Mouse (Mus musculus) embryonic facial prominence, embryonic 11.5 days (tissue): ENCODE measurements around the gene Tmx2. TPM values are rescaled to one million over a fixed set of nuclear protein-coding genes. Genes with fewer than 3 reads are reported as not detected.
"Not testable (repeated sequence)": the region's sequence is repeated elsewhere in the genome, so short reads cannot be mapped to it uniquely, and the experiment has no call there.

Experiments used
- ATAC-seq: fragments of 200-750 bp; cut with Nextera tagmentation; replicated peaks from 2 replicates; pipeline ENCODE4 v1.8.0; 2017; ENCODE audit warnings: low read depth; ENCODE audit not compliant: insufficient number of reproducible peaks, low FRiP score, low TSS enrichment
- DNase-seq: peaks from one replicate; pipeline ENCODE4 v3.0.0-alpha.2; 2015; ENCODE audit warnings: low spot score
- H3K27ac ChIP-seq: fragments of 300-500 bp; sonication (generic); replicated peaks from 2 replicates; pipeline ENCODE4 v1.5.1; 2014; ENCODE audit warnings: mild to moderate bottlenecking, low read depth, low read length, control low read depth
- H3K27me3 ChIP-seq: fragments of 300-500 bp; sonication (generic); 2 replicates; pipeline ENCODE4 v1.6.1; 2014; ENCODE audit warnings: mild to moderate bottlenecking, low read length, moderate library complexity, mixed read lengths; ENCODE audit not compliant: control insufficient read depth, insufficient read depth
- H3K36me3 ChIP-seq: fragments of 300-500 bp; sonication (generic); replicated peaks from 2 replicates; pipeline ENCODE4 v1.6.1; 2014; ENCODE audit warnings: low read depth, mild to moderate bottlenecking, low read length, moderate library complexity, mixed read lengths; ENCODE audit not compliant: control insufficient read depth, insufficient read depth
- H3K4me1 ChIP-seq: fragments of 300-500 bp; sonication (generic); 2 replicates; pipeline ENCODE4 v1.6.1; 2014; ENCODE audit warnings: low read length, mixed read lengths; ENCODE audit not compliant: control insufficient read depth, insufficient read depth
- H3K4me2 ChIP-seq: fragments of 300-500 bp; sonication (generic); 2 replicates; pipeline ENCODE4 v1.6.1; 2014; ENCODE audit warnings: low read depth, mild to moderate bottlenecking, control low read depth, low read length, moderate library complexity
- H3K4me3 ChIP-seq: fragments of 300-500 bp; sonication (generic); 2 replicates; pipeline ENCODE4 v1.5.1; 2014; ENCODE audit warnings: low read depth, low read length, control low read depth
- H3K9ac ChIP-seq: fragments of 300-500 bp; sonication (generic); replicated peaks from 2 replicates; pipeline ENCODE4 v1.6.1; 2014; ENCODE audit warnings: mild to moderate bottlenecking, control low read depth, low read length
- H3K9me3 ChIP-seq: fragments of 300-500 bp; sonication (generic); replicated peaks from 2 replicates; pipeline ENCODE4 v1.6.1; 2016; ENCODE audit warnings: mild to moderate bottlenecking, low read length, inconsistent platforms, mixed read lengths; ENCODE audit not compliant: control insufficient read depth
- WGBS: fragments of 180-500 bp; shearing (Covaris S2); extraction: QIAGEN DNeasy Blood & Tissue Kit; methylation state at CpG from one replicate; pipeline ENCODE4 v1.1.7; 2014; 5-methylcytosine and 5-hydroxymethylcytosine counted together
- polyA plus RNA-seq: library from polyadenylated mRNA; unstranded; fragments of >200 nt; fragmentation: Nextera tagmentation; extraction: Ambion mirVana; gene quantifications from 2 replicates; pipeline ENCODE4 v1.2.1, GENCODE M21; 2014

Tmx2 gene
- 150 and 152 TPM in 2 replicates for polyA plus RNA-seq

DNA sequence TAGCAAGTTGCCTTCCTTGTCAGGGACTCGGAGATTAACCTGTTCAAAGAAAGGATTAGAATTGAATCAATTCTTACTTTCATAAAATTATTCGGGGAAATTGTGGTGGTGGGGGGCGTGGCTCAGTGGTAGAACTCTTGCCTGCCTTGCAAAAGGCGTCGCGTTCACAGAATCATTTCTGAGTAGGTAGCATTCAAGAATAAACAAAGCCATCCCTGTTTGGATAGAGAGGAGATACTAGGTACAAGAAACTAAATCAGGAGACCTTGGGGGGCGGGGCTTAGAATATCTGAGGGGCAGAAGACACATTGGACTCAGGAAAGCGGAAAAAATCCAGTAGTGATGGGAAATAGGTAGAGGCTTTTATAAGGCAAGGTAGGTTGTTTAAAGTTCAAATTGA, at the start of gene Tmx2:
Tmx2 (minus strand) TSS at position 125 of the 400 bp plus-strand sequence.
- Histone ChIP-seq H3K4me3 (peak within 1 kb of the TSS; percentile 82), H3K4me1 (no peaks in the 10 kb centered on the region), H3K9me3 (no peaks in the 10 kb centered on the region), H3K27ac (0 out of 2 replicates have a peak within 1 kb of the TSS, but pooled peaks have one; percentile 30), H3K27me3 (no peaks in the 10 kb centered on the region), H3K36me3 (peaks cover 2% of the 10 kb centered on the region), H3K4me2 (peak within 1 kb of the TSS; percentile 47), H3K9ac (peak within 1 kb of the TSS; percentile 79)
- WGBS: 19% methylated on average over 8 of the region's 8 CpGs
- no peak for DNase-seq
- ATAC-seq: no peak

DNA sequence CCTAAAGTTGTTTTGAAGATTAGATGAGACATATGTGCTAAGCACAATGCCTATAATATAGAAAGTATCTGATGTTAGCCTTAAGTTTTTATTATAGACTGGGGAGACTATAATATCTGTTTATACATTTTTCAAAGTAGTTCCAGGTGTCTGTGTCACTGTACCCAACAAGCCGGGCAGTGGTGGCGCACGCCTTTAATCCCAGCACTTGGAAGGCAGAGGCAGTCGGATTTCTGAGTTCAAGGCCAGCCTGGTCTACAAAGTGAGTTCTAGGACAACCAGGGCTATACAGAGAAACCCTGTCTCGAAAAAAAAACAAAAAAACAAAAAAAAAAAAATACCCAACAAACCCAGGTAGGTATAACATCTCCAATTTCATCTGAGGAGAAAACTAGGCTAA, 49.3 kb upstream of the Tmx2 start:
- H3K9ac ChIP-seq, H3K9me3 ChIP-seq, H3K4me2 ChIP-seq, H3K27ac ChIP-seq, ATAC-seq, H3K27me3 ChIP-seq, DNase-seq, H3K36me3 ChIP-seq, H3K4me3 ChIP-seq, H3K4me1 ChIP-seq: not testable (repeated sequence)
- WGBS: 76% methylated on average over 5 of the region's 5 CpGs

DNA sequence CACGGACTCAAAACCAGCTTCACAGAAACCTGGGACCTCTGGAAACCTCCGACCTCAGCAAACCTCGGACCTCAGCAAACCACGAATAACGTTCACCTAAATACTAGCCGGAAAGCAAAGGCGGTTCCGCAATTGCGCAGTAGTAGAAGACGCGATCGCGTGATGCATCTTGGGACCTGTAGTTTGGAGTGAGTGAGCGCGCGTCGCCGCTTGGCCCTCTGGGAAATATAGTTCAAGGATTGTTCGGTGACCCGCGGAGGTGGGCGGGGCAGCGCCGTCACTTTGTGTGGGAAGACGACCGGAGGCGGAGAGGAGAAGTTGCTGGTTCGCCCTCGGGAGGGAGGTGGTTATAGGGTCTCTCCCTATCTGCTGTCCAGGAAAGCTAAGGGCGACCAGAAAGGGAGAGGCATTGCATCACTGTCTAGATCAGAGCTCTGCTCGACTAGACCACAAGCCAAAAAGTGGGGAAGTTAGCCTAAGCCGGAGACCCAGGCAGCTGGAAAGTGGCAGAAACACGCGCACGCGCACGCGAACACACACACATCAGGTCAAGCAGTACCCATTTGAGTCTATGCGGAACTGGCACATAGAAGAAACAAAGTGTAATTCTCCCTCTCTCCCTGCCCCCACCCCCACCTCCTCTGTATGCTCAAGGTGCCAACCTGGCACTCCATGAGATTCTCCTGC, 48.4 kb upstream of the Tmx2 start, which contains the start of gene Clp1:
Clp1 (minus strand) TSS at position 179 of the 687 bp plus-strand sequence.
- DNase-seq: peak; percentile 99
- peak within 1 kb of the TSS; percentile 62 for H3K9ac ChIP-seq
- no peaks in the 10 kb centered on the region for H3K27me3 ChIP-seq
- H3K4me2 ChIP-seq: peak within 1 kb of the TSS; percentile 76
- no peaks in the 10 kb centered on the region for H3K9me3 ChIP-seq
- peak; percentile 94 for ATAC-seq
- H3K36me3 ChIP-seq: peaks cover 4% of the 10 kb centered on the region
- H3K4me3 ChIP-seq: peak within 1 kb of the TSS; percentile 58
- H3K4me1 ChIP-seq: no peaks in the 10 kb centered on the region
- no peak within 1 kb of the TSS for H3K27ac ChIP-seq
- under 1% methylated on average over 39 of the region's 39 CpGs for WGBS

DNA sequence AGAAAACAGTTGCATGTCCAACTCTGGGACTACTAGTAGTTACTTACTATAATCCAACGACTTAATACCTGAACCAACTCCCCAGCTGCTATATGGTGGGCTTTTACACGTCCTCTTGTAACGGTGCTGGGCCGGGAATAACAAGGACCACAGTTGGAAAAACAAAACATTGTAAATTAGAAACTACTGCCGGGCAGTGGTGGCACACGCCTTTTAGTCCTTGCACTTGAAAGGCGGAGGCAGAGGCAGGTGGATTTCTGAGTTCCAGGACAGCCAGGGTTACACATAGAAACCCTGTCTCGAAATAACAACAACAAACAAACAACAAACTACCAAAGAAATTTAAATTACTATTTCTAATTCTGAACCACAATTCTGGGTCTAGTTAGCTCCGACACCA, 47.8 kb upstream of the Tmx2 start:
- Histone ChIP-seq H3K27ac (no peak overlapping the region), H3K27me3 (no peaks in the 10 kb centered on the region), H3K36me3 (peaks cover 4% of the 10 kb centered on the region), H3K4me2 (peak overlapping the region; percentile 76), H3K4me3 (peak overlapping the region; percentile 58), H3K9ac (peak overlapping the region; percentile 62), H3K4me1 (no peaks in the 10 kb centered on the region), H3K9me3 (no peaks in the 10 kb centered on the region)
- 0 out of 2 replicates have a peak, but pooled peaks have one; percentile 7 for ATAC-seq
- no peak for DNase-seq
- 4% methylated on average over 9 of the region's 9 CpGs for WGBS

DNA sequence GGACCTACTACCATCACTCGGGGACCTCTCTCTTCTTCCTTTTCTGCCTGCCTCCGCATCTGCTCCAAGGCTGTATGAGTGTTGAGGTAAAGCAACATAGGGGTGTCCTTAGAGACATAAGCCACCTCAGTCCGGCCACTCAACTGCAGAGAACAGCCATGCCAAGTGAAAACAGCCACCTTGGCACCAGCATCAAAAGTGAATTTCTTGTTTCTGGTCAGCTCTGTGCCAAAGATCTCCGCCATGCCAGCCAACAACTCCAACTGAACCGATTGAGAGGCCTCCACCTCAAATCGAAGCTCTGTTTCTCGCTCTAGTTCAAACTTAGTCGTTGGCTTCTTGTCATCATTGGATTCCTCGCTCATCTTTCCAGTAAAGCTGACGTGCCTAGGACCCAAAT, 46.8 kb upstream of the Tmx2 start:
- Histone ChIP-seq H3K4me2 (no peak overlapping the region), H3K4me1 (no peaks in the 10 kb centered on the region), H3K9ac (no peak overlapping the region), H3K27me3 (no peaks in the 10 kb centered on the region), H3K27ac (no peak overlapping the region), H3K4me3 (no peak overlapping the region; the same call in 1 of the 2 replicates), H3K9me3 (no peaks in the 10 kb centered on the region), H3K36me3 (peaks cover 4% of the 10 kb centered on the region)
- no peak for DNase-seq
- no peak for ATAC-seq
- 95% methylated on average over 10 of the region's 10 CpGs for WGBS

DNA sequence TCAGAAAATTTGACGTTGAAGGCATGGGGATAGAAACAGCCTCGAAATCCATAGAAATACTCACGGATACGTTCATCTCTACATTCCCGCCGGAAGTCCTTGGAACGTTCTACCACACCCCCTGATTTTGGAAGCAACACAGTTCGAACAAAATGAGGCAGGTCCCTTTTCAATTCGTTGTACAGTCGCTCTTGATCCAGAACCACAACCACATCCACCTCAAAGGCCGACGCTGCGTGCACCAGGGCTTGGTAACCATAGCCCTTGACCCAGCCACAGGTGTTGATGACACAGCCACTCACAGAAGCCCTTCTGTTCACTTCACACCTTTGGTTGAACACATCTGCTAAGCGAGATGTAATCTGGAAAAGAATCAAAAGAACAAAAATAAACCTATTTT, 44.9 kb upstream of the Tmx2 start:
- H3K9me3 ChIP-seq: no peaks in the 10 kb centered on the region
- H3K27ac ChIP-seq: no peak overlapping the region
- no peak overlapping the region for H3K4me2 ChIP-seq
- no peak overlapping the region for H3K4me3 ChIP-seq
- ATAC-seq (no peak), DNase-seq (no peak)
- 95% methylated on average over 14 of the region's 14 CpGs for WGBS
- H3K4me1 ChIP-seq: no peaks in the 10 kb centered on the region
- H3K9ac ChIP-seq: no peak overlapping the region
- H3K36me3 ChIP-seq: peaks cover 4% of the 10 kb centered on the region
- H3K27me3 ChIP-seq: no peaks in the 10 kb centered on the region

DNA sequence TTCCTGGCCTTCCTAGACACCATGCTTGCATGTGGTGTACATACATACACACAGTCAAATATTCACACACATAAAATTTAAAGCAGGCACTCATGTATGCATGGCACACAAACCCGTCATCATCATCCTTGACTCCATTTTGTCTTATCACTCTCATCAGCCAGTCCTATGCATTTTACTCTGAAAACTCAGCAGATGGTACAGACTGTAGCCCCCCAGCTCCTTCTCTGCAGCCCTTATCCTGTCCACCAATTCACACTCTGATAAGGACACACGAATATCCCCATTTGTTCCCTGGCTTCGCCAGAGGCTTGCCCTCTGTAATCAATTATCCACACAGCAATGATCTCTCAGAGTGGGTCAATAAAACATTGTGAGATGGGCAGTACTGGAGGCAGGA, 42.2 kb upstream of the Tmx2 start:
- WGBS: 77% methylated on average over 3 of the region's 3 CpGs
- no peaks in the 10 kb centered on the region for H3K9me3 ChIP-seq
- ATAC-seq (no peak), DNase-seq (no peak)
- no peak overlapping the region for H3K4me2 ChIP-seq
- H3K4me3 ChIP-seq: no peak overlapping the region
- H3K9ac ChIP-seq: no peak overlapping the region
- H3K27ac ChIP-seq: no peak overlapping the region
- peaks cover 4% of the 10 kb centered on the region for H3K36me3 ChIP-seq
- H3K27me3 ChIP-seq: no peaks in the 10 kb centered on the region
- H3K4me1 ChIP-seq: no peaks in the 10 kb centered on the region

DNA sequence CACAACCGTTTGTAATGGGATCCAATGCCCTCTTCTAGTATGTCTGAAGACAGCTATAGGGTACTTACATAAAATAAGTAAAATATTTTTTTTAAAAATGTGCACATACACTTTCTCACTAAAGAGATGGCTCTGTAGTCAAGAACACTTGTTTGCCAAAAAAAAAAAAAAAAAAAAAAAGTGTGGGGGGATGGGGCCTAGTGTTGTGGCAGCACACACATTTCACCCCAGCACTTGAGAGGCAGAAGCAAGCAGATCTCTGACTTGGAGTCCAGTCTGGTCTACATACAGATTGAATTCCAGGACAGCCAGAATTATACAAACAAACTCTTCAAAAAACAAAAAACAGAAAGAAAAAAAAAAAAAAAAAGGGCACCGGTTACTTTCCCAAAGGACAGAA, 41.8 kb upstream of the Tmx2 start:
- Histone ChIP-seq H3K36me3 (peaks cover 4% of the 10 kb centered on the region), H3K27ac (no peak overlapping the region), H3K27me3 (no peaks in the 10 kb centered on the region), H3K4me2 (no peak overlapping the region), H3K4me3 (no peak overlapping the region), H3K4me1 (no peaks in the 10 kb centered on the region), H3K9ac (no peak overlapping the region), H3K9me3 (no peaks in the 10 kb centered on the region)
- WGBS: 100% methylated on average over 2 of the region's 2 CpGs
- DNase-seq (no peak), ATAC-seq (no peak)
